Mouse (Mus musculus): ENCODE results near the gene Pdia5. TPM values are rescaled to one million over a fixed set of nuclear protein-coding genes. Genes with fewer than 3 reads are reported as not detected.

The Pdia5 gene
- total RNA-seq, 1 experiment from 2014 or later, result 23.4 TPM

DNA sequence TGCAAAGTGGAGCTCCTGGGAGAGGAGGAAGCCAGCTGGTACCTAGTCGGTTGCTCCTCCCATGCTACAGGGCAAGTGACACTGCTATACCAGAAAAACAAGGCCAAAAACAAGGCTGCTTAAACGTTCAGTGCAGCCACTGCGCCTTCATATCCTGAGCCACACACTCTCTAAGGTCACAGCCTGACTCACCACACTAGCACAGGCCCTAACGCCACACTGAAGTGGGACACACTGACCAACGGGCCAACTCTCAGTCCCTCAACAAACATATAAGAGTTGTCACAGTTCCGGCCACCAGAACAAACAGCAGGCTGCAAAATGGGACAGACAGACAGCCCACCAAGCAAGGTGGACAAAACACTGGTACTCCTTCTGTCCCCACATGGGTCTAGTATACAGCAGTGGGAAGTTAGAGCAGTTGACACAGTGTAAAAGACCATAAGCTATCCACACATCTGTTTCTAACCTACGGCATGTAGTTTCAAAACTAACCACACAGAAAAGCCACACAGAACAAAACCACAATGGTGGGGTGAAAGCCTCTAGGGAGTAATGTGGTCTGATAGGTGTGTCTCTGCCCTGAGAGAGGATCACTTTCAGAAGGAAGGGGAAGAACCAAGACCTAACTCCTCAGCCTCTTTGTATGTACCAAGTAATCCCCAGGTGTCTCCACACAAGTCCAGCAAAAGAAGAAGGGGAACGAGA is 6.0 kb downstream of the Pdia5 start:
- peak; percentile 32 for DNase-seq

DNA sequence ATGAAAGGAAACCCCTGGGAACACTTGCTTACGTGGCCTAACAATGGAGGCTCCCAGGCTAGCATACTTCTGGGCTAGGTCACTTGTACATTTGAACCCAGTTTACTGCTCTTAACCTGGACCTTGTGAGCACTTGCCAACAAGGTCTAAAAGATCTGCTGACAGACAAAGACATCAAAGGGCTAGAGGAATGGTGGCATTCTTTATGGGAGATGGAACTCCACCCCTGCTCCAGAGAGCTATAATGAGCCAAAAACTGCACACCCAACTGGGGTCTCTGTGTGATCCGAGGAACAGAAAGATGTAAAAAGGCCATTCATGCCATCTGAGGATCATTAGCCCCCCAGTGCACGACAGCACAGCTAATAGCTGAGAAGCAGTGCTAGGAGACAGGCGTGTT is 6.6 kb downstream of the Pdia5 start:
- DNase-seq, result no peak

DNA sequence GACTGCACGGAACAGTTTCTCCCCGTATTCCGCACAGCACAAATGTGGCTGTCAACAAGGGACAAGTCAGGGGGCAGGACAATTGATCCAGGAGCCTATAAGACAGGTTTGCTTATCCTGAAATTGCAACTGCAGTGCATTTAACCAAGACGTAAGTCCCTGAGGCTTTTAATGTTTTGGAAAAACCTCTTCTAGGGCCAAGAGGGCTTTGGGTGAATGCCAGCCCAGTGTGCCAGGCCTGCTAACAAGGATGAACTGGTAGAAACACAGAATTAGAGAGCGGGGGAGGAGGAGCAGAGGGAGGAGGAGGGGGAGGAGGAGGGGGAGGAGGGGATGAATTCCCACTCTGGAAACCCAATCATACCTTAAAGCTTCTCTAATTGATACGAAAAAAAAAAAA is 11.4 kb downstream of the Pdia5 start:
- DNase-seq, result peak; percentile 53

DNA sequence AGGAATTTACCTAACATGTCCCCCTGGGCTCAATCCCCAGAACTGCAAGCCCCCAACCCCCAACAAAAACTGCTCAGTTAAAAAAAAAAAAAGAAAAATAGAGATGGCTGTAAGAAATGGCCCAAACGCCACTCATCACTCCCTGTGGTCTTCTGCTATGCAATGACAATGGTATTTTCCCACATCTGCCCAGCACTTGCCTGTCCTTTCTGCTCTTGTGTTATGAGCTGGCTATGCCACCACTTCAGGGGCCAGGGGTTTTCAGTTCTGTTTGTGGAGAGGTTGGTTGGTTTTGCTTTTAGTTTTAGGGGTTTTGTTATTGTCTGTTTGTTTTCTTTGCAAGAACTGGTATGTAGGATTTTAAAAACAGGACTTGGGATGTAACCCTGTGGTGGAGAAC is 13.4 kb downstream of the Pdia5 start:
- peak; percentile 1 for DNase-seq

DNA sequence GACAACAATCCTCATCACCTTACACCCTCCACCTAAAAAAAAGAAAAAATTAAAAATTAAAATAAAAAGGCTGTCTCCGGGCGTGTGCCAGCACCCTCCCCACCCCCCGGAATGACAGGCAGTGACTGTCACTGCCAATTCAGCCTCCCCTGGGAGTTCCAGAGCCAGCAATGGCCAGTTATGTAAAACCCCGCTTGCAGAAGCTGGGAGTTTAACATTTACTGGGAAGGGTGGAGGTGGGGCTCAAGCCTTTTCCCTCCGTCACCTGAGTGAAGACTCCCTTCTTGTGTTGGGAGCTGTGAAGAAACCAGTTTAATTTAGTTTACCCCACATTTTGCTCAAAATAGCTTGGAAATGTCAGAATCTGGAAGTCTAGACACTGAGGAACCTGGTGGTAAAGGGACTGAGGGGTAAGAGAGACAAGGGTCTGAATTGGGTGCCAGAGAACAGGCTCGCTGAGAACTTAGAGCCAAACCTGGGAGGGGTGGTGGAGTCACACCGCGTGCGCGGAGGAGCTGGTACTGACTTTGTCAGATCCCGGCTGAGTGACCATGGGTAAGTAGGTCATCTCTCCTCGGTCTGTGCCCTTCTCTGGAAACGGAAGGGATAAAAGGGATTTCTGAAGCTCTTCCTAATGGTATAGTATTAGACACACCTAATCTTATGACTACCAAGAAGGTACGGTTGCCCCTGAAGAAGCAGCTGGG is 18.0 kb downstream of the Pdia5 start:
- peak; percentile 74 for DNase-seq

DNA sequence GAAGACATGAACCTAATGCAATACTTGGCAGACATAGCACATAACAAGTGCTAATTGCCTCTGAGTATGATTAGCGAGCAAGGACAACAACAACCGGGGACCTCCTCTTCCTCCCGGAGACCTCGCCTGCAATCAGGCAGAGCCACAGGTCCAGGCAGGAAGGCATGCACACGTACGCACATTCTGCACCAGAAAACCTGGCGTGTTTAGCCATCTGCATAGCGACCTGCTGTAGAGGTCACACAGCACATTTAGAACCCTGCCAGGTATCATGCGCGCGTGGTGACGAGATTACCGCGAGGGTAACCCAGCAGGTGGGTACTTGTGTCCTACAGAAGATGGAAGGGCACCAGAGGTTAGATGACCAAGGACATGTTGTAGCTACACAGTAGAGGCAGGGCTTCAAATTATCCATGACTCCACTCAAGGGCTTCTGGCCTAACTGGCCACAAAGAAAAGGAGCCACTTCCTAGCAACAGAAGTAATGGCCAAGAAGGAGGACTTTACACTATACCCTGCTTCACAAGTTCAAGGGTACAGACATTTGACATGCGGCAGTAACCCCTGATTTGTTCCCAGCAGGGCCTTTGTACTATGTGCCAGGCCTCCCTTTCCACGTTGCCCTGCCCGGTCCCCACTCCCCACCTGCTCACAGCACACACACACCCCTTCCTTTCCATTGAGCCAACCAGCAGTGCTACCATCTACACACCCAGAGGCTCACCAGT is 18.7 kb downstream of the Pdia5 start:
- DNase-seq, result no peak

DNA sequence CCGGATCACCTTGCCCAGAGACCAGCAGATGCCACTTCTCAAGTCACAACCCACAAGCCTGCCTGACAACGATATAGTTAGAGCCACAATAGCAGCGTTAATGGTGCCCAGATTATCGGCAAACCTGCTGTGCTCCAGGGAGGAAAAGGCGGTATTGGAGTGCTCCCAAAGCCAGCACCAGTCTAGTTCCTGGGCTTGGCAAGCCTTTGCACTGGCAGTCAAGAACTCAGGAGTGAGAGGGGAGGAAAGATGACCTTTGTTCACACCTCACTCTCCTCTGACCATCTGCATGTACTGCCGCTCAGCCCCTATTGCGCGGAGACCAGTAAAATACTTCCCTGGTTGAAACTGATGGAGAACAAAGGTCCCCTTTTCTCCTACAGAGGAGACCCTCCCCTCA is 19.7 kb downstream of the Pdia5 start:
- peak; percentile 24 for DNase-seq

DNA sequence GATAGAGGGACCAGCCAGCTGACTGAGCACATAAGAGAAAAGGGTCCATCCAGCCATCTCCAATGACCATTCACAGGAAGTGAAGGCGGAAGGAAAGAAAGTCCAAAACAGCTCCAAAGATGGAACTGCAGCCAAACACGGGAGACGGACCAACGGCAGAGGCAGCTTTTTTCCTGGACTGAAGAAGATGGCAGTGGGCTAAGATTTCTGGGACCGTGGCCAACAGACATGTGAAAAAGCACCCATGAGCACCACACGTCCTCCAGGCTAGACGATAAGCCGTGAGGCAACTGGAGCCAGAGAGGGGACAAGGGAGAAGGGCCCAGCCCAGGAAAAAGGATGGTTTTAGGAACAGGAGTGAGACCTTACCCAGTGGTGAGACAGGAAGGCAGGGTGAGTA is 20.6 kb downstream of the Pdia5 start:
- DNase-seq, result no peak

DNA sequence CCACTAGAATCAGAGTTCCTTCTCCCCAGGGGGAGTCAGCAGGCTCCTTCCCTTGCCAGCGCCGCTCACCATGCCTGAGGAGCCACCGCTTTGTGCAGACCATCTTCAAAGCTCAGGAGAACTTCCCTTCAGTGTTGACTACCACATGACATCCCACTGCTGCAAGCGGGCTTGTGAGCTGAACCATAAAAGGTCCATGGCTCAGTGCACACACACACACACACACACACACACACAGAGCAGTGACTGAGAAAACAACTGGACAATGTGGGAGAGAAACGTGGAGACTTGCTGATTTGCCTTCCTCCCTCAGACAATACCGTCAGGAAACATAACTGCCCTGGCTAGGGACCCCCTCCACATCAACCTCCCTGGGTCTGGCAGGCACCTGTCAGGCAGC is 21.7 kb downstream of the Pdia5 start:
- DNase-seq, result no peak

DNA sequence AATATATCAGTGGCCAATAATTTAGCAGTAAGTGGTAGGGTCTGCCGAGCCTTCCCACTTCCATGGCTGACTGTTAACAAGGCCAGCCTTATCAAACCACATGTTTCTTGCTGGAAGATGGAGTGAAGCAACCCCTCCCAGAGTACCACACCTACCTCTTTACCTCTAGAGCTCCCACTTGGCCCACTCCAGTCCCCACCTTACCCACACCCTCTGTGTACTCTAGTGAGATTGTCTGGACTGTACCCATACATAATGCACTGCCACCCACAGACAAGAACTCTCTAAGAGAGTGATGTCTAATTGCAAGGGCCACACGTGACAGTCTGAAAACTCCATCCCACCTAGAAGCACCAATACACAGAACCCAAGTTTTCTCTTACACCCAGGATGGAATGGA is 23.6 kb downstream of the Pdia5 start:
- no peak for DNase-seq

DNA sequence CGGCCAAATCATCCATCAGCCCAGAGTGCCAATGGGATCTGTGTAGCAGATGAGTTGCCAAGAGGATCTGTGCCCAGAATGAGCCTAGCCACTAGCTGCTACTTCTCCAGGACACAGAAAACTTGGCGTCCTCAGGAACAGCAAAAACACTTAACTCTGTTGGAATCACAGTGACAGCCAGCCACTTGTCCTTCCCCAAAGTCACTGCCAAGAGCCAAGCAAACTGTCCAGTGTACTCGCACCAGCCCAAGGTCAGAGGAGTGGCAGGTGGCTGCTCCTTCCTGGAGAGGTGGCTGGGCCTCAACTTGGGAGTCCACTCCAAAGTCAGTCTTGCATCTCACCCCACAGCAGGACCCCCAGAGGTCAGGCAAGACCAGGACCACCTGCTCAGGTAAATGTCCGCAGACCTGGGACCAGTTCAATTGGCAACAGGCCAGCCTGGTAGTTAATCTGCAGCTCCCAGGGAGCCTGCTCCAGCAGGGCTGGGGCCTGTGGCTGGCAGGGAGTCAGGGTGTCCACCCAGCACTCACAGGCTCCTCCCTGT is 24.8 kb downstream of the Pdia5 start:
- DNase-seq, result peak; percentile 69

DNA sequence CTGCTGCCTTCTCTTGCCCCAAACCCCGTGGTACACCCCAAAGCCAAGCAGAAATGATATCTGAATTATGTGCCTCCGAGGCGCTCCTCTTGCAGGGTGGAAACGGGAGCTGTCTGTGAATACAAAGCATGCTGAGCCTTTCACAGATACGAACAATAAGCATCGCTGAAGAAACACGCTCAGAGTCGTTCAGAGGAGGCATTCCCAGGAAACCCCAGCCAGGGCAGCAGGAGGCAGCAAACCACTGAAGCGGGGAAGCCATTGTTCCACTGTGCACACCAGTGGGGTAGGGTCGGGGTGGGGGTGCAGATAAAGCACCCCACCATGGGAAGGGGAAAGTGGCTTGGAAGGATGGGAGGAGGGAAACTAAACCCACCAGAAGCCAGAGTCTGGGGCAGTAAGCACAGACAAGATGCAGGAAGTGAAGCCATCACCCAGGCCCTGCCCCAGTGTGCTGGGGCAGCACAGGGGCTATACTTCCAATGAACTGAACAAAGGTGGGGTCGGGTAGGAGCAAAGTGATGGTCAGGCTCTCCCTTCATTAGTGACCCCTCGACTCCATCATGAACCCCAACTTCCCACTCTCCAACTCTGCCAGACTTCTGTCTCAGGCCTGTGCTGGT is 25.9 kb downstream of the Pdia5 start:
- DNase-seq, result no peak

DNA sequence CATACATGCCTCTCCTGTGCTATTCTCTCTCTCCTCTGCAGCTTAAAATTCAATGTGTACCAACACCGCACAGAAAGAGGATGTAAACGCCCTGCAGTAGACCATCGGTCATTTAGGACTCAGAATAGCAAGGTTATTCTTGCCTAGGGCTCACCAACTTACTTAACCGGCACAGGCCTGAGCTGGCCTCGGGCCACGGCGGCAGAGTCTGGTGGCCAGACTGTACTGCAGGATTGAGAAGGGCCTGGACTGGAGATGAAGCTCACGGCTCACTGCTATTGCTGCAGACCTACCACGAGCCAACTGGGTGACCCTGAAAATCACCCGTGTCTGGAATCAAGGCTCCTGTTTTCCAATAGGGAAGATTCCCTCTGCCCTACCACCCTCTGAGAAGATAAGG is 27.0 kb downstream of the Pdia5 start:
- peak; percentile 43 for DNase-seq

DNA sequence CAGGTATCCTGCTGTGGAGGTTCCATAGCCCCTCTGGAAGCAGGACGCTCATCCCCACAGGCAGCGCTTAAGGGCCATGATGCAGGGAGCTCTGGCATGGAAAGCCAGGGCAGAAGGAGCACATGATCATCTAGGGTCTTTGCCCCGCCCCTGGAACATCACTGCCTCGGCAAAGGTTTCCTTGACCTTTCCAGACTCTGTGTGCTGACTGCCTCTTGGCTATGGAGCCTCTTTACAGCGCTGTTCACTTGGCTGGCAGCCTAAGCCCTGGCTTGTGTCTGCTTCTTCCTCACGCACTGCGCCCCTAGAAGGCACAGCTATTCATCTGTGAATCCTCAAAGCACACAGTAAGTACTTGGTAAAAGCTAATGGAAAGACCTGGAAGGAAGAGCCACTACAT is 27.7 kb downstream of the Pdia5 start:
- peak; percentile 40 for DNase-seq

DNA sequence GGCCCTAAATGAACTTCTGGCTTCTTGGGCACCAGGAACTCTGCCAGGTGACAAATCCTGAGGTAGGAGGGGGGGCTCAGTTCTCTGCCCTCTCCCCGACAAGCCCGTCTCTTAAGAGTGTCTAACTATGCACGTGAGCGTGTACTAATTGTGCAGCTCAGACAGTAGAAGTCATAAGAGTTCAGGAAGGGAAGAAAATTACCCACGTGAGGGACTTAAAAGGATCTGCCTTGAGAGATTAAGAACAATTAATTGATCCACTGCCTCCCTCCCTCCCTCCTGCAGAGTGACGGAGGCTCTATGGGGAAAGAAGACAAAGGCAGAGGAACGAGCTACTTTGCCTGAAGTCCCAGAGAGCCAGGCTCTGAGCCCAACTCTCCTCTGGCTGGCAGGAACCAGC is 31.1 kb downstream of the Pdia5 start:
- DNase-seq, result no peak

DNA sequence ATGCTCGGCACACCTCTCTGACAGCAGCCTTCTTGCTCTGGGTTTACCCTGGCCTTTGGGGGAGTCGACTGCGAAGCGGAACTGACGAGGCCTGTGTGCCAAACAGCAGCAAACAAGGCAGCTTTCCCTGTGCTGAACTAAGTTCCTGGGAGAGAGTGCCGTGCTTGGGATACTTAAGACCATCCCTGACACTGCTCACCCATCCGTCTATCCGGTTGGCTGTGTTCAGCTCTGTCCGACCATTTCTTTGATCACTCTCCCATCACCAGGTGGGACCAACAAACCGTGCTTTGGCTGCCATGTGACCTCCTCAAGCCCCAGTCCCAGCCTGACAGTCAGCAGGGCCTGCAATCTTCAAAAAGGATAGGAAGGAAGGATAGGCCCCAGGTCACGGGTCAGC is 32.4 kb downstream of the Pdia5 start:
- DNase-seq, result no peak

DNA sequence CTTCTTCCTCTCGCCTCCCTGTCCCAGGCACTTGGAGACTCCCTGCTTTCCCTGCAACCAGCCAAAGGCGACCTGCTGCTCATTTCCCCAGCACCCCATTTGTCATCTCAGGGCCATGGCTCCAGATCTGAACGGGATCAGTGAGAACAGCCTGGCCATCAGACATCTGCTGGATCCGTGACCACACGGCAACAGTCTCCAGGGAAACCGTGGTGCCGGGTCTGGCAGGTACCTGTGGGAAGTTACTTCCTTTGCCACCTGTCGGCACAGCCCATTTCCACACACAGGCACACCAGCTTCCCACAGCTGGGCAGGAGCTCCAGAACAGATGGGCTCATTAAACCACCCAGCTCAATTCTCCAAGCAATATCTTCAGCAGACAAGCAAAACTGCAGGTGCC is 33.2 kb downstream of the Pdia5 start:
- no peak for DNase-seq

DNA sequence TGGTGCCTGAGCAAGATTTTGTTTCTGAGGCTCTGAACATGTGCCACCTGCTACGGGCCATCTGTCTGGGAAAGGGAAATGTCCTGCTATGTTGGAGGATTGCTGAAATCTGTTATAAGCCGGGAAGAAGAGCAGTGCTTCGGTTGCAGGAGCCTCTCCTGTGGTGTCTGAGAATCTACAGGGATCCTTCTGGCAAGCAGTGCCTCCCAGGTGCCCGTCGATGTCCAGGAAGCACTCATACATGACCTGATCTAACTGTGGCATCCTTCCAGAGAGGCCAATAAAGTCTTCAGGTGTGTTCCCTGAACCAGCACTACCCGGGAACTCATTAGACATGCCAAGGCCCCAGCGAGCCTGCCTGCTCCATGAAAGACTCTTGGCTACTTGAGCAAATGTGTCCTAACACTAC is 33.7 kb downstream of the Pdia5 start:
- DNase-seq, result no peak

DNA sequence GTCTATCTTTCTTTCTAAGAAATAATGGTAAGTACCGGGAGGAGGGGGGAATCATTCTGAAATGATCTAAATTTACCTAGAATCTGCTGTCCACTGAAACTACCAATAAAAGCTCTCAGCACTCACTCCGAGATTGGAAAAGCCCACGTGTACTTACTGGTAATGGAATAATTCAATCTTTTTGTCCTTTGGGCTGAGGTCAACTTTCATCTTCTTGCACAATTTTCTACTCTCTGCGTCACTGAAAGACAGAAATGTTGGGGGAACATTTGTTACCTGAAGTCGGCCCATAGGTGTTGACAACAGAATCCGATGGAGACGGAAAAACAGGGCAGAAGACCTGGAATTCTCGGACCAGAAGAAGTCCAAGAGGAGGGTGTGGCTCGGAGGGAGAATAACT is 34.4 kb downstream of the Pdia5 start:
- DNase-seq, result no peak

DNA sequence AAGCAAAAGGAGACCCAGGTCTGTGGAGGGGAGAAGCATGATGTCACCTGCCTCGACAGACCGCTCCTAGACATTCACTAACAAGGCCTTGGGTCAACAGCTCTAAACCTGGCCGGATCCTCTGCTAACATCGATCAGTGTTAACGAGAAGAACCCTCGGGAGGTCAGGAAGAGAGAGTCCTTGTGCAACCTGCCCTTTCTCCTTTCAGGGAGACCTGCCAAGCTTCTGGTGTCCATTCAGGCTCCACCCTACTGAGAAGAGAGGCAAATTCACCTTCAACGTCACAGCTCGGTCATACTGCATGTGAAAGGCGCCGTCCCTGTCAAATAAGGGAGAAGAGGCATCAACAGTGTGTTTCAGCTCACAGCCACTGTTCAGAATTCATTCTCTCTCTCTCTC is 34.9 kb downstream of the Pdia5 start:
- DNase-seq, result no peak

DNA sequence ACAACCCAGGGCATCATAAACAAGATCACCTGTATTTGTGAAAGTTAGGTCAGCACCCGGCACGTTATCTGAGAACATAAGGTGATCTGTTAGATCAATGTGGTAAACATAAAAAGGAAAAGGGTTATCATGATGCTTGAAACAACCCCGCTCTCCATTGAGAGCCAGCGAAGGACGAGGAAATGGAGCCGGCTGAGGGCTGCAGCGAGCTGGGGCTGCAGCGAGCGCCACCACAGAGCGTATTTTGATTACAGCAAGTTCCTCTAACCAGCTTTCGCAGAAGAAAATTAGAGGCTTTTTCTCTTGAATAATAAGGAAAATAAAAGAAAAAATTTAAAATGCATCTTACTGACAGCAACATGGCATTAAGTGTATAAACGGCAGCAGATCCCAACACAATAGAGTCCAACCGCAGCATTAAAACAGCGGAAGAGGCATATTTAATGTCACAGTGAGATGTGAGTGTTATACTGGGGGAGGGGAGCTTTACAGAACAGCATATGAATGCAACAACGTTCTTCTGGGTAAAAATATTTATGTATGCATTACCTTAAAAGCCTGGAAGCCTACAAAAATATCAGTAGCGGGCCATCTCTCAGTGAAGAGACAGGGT is 40.5 kb downstream of the Pdia5 start:
- no peak for DNase-seq

DNA sequence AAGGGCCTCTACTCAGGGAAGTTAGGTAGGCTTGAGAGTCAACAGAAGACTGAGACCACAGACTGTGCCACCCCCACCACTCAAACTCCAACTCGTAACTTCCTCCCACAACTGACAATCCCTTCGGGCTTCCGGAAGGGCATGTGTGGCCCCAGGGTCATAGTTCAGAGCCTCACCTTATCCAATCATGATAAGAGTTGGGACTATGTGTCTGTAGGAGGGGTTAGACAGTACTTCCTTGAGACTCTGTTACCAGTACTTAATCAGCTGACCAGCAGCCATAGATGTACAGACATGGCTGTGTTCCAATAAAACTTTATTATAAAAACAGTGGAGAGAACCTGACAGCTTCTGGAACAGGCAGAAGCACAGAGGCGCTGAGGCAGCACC is 48.7 kb downstream of the Pdia5 start:
- DNase-seq, result no peak
